Mouse (Mus musculus): ENCODE measurements around the gene Mier1. TPM values are rescaled to one million over a fixed set of nuclear protein-coding genes. Genes with fewer than 3 reads are reported as not detected.

Mier1 gene
- polyA plus RNA-seq, 1 experiment from 2014 or later: 48.6 TPM

DNA sequence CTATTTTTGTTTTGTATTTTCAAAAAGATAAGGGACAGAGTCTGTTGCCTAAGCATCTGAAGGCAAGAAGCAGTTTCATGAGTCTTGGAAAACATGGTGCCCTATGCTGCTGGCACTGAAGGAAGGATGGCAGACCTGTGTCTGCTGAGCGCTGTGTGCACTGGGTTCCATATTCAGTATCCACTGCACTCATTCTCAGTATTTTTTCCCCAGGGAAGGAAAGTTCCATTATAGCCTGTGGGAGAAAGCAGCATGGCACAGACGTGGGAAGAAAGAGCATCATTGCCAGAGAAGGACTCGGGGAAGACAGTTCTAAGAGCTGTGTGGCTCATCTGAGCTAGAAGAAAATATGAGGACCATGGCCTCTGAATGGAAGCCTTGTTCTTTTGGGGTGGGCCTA lies 57.1 kb downstream of the Mier1 start:
- no peak for ATAC-seq (ENCODE audit: insufficient number of reproducible peaks, low FRiP score, low TSS enrichment, low read depth)
- Histone ChIP-seq H3K9me3 (no peaks in the 10 kb centered on the region), H3K9ac (no peak overlapping the region), H3K36me3 (peaks cover 45% of the 10 kb centered on the region), H3K4me3 (no peak overlapping the region), H3K4me2 (no peak overlapping the region), H3K4me1 (no peaks in the 10 kb centered on the region), H3K27me3 (no peaks in the 10 kb centered on the region), H3K27ac (no peak overlapping the region)
- WGBS: 88% methylated on average over 3 of the region's 3 CpGs

DNA sequence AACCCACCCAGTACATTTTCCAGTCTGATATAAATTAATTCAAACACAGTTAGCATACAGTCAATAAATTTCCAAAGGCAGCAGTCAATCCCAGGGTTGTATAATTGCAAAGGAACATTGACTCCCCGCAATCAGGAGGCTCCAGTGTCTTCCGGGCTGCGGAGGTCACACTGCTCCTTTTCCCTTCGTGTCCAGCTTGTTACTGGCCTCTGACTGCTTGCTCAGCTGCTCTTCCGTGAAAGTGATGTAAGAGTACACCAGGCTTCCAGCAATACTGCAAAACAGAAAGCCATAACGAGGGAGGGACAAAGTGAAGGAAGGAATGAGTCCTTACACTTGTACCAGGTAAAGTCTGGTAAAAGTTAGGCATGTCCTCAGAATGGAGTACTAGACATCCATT lies 59.3 kb downstream of the Mier1 start:
- Histone ChIP-seq H3K36me3 (peaks cover 48% of the 10 kb centered on the region), H3K4me2 (no peak overlapping the region), H3K4me3 (no peak overlapping the region), H3K27me3 (no peaks in the 10 kb centered on the region), H3K4me1 (peaks cover 4% of the 10 kb centered on the region; the same call in 1 of the 2 replicates), H3K9me3 (no peaks in the 10 kb centered on the region), H3K9ac (no peak overlapping the region), H3K27ac (no peak overlapping the region)
- ATAC-seq (ENCODE audit: insufficient number of reproducible peaks, low FRiP score, low TSS enrichment, low read depth): no peak
- 65% methylated on average over 6 of the region's 6 CpGs for WGBS

DNA sequence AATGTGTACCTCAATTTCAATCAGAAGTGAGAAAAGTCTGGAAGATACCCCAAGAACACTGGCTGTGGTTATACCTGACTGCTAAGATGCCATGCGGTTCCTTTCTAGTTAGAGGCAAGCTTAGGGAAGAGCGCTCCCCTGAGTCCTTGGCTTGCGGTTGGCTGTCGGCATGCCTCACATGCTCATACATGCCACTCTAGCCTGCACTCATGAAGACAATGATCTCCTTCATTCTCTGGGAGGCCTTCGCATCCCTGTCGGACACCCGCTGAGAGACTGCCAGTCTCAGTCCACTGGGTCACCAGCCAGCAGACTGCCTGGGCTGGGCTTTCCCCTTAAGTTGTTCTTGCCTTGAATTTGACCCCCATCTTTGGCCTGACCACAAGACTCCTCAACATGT lies 59.8 kb downstream of the Mier1 start:
- Histone ChIP-seq H3K4me3 (no peak overlapping the region), H3K36me3 (peaks cover 45% of the 10 kb centered on the region), H3K27me3 (no peaks in the 10 kb centered on the region), H3K27ac (no peak overlapping the region), H3K4me1 (peaks cover 9% of the 10 kb centered on the region; the same call in 1 of the 2 replicates), H3K9ac (no peak overlapping the region), H3K4me2 (no peak overlapping the region), H3K9me3 (no peaks in the 10 kb centered on the region)
- 84% methylated on average over 7 of the region's 7 CpGs for WGBS
- no peak for ATAC-seq (ENCODE audit: insufficient number of reproducible peaks, low FRiP score, low TSS enrichment, low read depth)

DNA sequence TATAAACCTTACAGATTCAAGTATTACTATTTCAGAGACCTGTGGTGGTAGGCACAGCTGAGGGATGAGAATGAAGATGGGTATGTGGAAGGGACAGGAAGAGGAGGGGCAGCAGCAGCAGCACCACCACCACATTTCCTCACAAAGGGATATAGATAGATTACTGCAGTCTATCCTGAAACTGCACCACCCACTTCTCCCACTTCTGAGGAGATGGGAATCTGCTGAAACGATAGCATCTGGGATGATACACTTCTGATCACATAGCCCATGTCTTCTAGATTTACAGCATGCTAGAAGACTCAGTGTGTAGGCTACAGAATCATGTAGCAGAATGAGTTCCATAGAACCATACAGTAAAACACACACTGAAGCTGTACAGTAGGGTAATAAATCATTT lies 63.5 kb downstream of the Mier1 start:
- WGBS: 59% methylated on average over 1 of the region's 1 CpGs
- H3K27ac ChIP-seq: no peak overlapping the region
- peaks cover 32% of the 10 kb centered on the region for H3K36me3 ChIP-seq
- H3K4me1 ChIP-seq: peaks cover 19% of the 10 kb centered on the region; the same call in 1 of the 2 replicates
- no peak overlapping the region for H3K9ac ChIP-seq
- no peak for ATAC-seq (ENCODE audit: insufficient number of reproducible peaks, low FRiP score, low TSS enrichment, low read depth)
- no peak overlapping the region for H3K4me3 ChIP-seq
- no peak overlapping the region for H3K4me2 ChIP-seq
- H3K9me3 ChIP-seq: no peaks in the 10 kb centered on the region
- no peaks in the 10 kb centered on the region for H3K27me3 ChIP-seq

DNA sequence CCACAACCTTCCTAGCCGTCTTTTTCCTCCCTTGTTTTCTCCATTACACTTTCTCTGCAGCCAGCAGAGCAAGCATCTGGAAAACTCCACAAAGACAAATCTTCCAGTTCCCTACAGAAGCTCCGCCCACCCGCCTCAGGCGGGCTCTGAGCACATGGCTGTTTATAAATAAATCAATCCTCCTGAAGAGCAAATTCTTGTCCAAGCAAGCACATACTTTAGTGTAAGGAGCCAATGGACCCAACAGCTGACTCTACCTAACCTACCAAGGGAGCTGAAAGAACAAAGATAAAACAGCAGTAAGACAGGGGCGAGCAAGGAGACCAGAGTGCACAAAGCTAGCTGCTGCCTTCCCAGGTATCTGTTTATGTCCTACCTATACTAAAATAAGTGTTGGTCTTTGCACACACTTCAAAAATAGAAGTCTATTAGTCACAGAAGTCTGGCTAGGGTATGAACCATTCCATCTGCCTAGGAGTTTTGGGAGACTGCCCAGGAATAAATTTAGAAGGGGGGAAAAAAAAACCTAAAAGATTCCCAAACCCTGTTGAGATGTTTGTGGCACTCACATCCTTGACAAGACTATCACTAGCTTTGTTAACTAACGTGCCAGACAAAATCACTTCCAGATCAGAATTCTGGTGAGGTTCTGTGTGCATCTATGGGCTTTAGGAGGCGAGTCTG lies 64.6 kb downstream of the Mier1 start:
- H3K4me1 ChIP-seq: peaks cover 19% of the 10 kb centered on the region; the same call in 1 of the 2 replicates
- WGBS: 59% methylated on average over 7 of the region's 7 CpGs
- no peak overlapping the region for H3K9ac ChIP-seq
- H3K36me3 ChIP-seq: peaks cover 35% of the 10 kb centered on the region
- peak overlapping the region; percentile 64 for H3K27ac ChIP-seq
- H3K27me3 ChIP-seq: no peaks in the 10 kb centered on the region
- ATAC-seq (ENCODE audit: insufficient number of reproducible peaks, low FRiP score, low TSS enrichment, low read depth): no peak
- no peaks in the 10 kb centered on the region for H3K9me3 ChIP-seq
- no peak overlapping the region for H3K4me3 ChIP-seq
- H3K4me2 ChIP-seq: no peak overlapping the region

DNA sequence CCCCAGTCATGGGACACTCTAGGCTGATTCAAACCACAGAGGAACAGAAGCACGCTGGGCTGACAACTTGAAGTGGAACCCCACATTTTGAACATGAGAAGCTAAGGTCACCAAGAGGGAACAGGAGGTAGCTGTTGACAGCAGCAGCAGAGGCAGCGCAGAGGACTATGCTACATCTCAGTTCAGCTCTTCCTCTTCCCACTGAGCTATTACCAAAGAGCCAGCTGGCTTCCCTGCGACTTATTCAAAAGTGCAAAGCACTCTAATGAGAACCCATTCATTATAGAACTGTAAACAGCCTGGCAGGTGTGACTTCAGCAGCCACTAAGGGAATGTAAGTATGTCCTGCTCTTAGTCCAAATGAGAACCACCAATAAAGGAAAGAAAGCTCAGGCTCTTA lies 65.4 kb downstream of the Mier1 start:
- Histone ChIP-seq H3K27ac (peak overlapping the region; percentile 64), H3K4me3 (no peak overlapping the region), H3K36me3 (peaks cover 35% of the 10 kb centered on the region), H3K4me1 (peaks cover 19% of the 10 kb centered on the region; the same call in 1 of the 2 replicates), H3K4me2 (no peak overlapping the region), H3K9ac (no peak overlapping the region), H3K9me3 (no peaks in the 10 kb centered on the region), H3K27me3 (no peaks in the 10 kb centered on the region)
- 61% methylated on average over 3 of the region's 3 CpGs for WGBS
- ATAC-seq (ENCODE audit: insufficient number of reproducible peaks, low FRiP score, low TSS enrichment, low read depth): no peak

DNA sequence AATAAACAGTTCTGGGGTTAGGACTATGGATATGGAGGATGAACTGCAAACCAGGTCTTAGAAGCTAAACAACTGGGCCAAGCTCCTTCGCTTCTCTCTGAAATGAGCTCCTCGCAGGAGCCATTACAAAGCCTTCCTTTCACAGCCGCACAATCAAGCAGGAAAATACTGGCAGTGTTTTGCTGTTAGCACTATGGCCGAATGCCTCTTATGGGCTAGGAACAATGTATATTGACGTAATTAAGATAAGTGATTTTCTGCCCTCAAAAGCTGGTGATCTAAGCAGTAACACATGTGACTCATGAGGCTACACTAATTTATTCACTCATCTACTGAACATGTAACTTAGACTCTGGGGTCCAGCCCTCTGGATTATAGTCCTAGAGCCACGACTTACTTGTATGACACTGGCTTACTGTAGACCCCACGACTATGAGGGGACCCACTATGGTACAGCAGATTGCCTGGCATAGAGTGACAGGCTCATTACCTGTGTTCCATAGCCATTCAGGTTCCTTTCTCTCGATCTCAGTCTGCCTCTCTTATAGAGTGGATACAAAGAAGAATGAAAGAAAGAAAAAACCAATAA lies 66.2 kb downstream of the Mier1 start:
- Histone ChIP-seq H3K27me3 (no peaks in the 10 kb centered on the region), H3K4me1 (peaks cover 19% of the 10 kb centered on the region; the same call in 1 of the 2 replicates), H3K9ac (no peak overlapping the region), H3K4me3 (no peak overlapping the region), H3K36me3 (peaks cover 37% of the 10 kb centered on the region; the same call in 1 of the 2 replicates), H3K4me2 (no peak overlapping the region), H3K27ac (no peak overlapping the region), H3K9me3 (no peaks in the 10 kb centered on the region)
- WGBS: 72% methylated on average over 8 of the region's 8 CpGs
- ATAC-seq (ENCODE audit: insufficient number of reproducible peaks, low FRiP score, low TSS enrichment, low read depth): no peak

DNA sequence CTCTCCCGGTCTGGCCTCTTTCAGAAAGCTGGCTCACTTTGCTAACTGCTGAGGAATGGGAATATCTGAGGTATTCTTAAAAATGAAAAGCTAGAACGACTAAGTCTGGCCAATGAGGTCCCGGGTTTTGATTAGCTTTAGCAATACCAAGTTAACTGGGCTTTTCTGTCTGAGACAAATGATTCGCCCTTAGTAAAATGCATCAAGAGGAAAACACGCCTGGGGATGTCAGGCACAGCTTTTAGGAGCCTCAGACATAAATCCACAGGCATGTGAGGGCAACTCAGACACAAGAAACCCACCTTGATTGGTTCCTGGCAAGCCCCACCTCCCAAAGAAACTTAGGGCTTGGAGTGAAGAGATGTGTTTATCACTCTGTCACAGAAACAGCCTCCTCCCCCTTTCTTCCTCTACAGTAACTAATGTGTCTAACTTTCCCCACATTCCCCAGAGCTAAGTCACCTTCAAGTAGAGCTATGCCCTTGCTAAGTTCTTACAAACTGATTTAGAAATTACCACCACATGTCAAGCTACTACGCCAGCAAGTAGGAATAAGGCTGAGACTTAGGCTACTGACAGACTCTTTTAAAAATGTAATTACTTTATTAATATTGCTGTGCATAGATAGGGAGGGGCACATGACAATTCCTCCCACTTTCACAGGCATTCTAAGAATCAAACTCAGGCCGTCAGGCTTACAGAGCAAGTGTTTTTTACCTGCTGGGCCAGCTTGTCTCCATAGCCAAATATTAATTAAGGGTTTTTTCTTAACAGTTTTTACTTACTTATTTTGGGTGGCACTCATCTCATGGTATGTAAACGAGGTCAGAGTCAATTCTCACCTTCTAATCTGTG lies 74.8 kb downstream of the Mier1 start:
- H3K4me3 ChIP-seq: no peak overlapping the region
- no peak overlapping the region for H3K4me2 ChIP-seq
- no peak overlapping the region for H3K27ac ChIP-seq
- no peak for ATAC-seq (ENCODE audit: insufficient number of reproducible peaks, low FRiP score, low TSS enrichment, low read depth)
- H3K36me3 ChIP-seq: peaks cover 67% of the 10 kb centered on the region
- no peaks in the 10 kb centered on the region for H3K27me3 ChIP-seq
- no peak overlapping the region for H3K9ac ChIP-seq
- no peaks in the 10 kb centered on the region for H3K4me1 ChIP-seq
- WGBS: 69% methylated on average over 8 of the region's 8 CpGs
- H3K9me3 ChIP-seq: no peaks in the 10 kb centered on the region

DNA sequence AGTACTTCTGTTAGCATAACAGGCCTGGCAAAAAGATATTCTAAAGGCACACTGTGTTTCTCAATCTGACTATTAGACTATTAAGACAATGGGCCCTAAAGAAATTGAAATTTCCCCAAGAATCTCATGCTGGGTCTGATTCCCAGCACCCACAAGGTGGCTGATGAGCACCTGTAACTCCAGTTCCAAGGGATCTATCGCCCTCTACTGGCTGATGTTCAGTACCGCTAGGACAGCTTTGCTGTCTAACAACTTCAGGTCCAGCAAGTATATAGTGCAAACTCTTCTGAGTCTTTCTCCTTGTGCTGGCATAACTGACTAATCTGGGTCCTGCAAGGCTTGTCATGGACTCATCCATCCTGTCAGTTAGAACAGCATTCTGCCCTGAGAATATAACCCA lies 78.2 kb downstream of the Mier1 start:
- ATAC-seq (ENCODE audit: insufficient number of reproducible peaks, low FRiP score, low TSS enrichment, low read depth): no peak
- no peaks in the 10 kb centered on the region for H3K4me1 ChIP-seq
- H3K9ac ChIP-seq: no peak overlapping the region
- H3K9me3 ChIP-seq: no peaks in the 10 kb centered on the region
- H3K36me3 ChIP-seq: peaks cover 69% of the 10 kb centered on the region
- no peak overlapping the region for H3K4me3 ChIP-seq
- no peak overlapping the region for H3K27ac ChIP-seq
- WGBS: 84% methylated on average over 2 of the region's 2 CpGs
- no peak overlapping the region for H3K4me2 ChIP-seq
- H3K27me3 ChIP-seq: no peaks in the 10 kb centered on the region

DNA sequence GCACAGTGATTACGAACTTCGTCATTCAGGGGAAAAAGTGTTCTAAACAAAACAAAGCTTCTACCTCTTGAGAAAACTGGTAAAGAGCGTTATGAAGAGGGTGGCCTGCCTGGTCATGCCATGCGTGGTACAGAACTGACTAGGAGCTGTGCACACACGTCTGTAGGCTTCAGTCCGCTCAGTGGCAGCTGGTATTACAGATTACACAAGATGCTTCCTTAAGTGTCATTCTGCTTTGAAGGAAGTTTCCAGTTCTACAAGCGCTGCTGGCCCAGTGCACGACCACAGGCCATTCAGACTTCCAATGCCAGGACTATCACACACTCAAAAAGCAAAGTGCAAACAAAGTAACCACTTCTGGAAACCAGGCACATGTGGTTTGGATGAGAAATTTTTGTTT lies 83.2 kb downstream of the Mier1 start:
- Histone ChIP-seq H3K4me1 (no peaks in the 10 kb centered on the region), H3K4me2 (no peak overlapping the region), H3K4me3 (no peak overlapping the region), H3K9me3 (no peaks in the 10 kb centered on the region), H3K27ac (no peak overlapping the region), H3K9ac (no peak overlapping the region), H3K27me3 (no peaks in the 10 kb centered on the region), H3K36me3 (peaks cover 62% of the 10 kb centered on the region)
- 79% methylated on average over 8 of the region's 8 CpGs for WGBS
- ATAC-seq (ENCODE audit: insufficient number of reproducible peaks, low FRiP score, low TSS enrichment, low read depth): no peak

DNA sequence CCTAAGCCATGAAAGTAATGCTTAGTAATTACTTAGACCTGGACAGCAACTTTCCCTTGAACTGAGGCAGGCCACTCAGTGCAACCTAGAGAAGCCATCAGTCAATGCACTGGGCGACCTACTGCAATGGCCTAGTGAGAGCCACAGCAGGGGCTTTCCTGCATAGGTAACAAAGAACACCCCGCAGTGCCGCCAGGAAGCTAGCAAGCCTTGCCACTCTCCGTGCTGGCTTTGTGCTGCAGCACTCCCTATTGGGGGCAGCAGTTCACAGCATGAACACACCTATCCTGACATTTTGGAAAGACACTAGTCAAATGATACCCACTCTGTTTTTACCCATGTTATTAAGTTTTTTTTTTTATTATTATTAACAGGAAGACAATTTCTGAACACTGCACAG lies 84.9 kb downstream of the Mier1 start:
- Histone ChIP-seq H3K4me1 (no peaks in the 10 kb centered on the region), H3K9me3 (no peaks in the 10 kb centered on the region), H3K9ac (no peak overlapping the region), H3K27ac (no peak overlapping the region), H3K36me3 (peaks cover 54% of the 10 kb centered on the region), H3K4me2 (no peak overlapping the region), H3K4me3 (no peak overlapping the region), H3K27me3 (no peaks in the 10 kb centered on the region)
- WGBS: 55% methylated on average over 4 of the region's 4 CpGs
- no peak for ATAC-seq (ENCODE audit: insufficient number of reproducible peaks, low FRiP score, low TSS enrichment, low read depth)

DNA sequence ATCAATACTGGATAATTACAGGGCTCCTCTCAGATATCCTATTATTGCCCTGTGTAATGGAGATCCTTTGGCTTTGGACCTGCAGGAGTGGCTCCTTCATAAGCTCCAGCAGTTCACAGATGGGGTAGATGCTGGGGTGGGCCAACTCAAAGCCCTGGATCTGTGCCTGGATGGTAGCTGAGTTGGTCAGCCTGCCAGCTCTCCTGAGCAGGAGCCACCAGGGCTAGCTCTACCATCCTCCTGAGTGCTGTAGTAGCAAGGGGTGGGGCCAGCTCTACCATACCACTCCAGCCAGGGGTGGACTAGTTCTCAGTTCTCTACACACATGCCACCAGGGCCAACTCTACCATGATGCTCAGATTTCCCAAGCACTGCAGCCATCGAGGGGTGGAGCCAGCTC lies 85.9 kb downstream of the Mier1 start:
- ATAC-seq (ENCODE audit: insufficient number of reproducible peaks, low FRiP score, low TSS enrichment, low read depth): no peak
- Histone ChIP-seq H3K4me3 (no peak overlapping the region), H3K36me3 (peaks cover 60% of the 10 kb centered on the region), H3K9ac (no peak overlapping the region), H3K4me1 (no peaks in the 10 kb centered on the region), H3K27ac (no peak overlapping the region), H3K9me3 (no peaks in the 10 kb centered on the region), H3K27me3 (no peaks in the 10 kb centered on the region), H3K4me2 (no peak overlapping the region)
- 86% methylated on average over 1 of the region's 1 CpGs for WGBS
